Mouse (Mus musculus) macrophage (primary cell): ENCODE results near the gene Ints3. TPM values are rescaled to one million over a fixed set of nuclear protein-coding genes. Genes with fewer than 3 reads are reported as not detected.
"Not testable (repeated sequence)": the region's sequence is repeated elsewhere in the genome, so short reads cannot be mapped to it uniquely, and the experiment has no call there.

Experiments
- H3K27ac ChIP-seq: fragments of 350-480 bp; formaldehyde crosslinking; 2 replicates; pipeline ENCODE4 v1.9.0; 2021
- H3K36me3 ChIP-seq: fragments of 350-480 bp; formaldehyde crosslinking; 2 replicates; pipeline ENCODE4 v1.9.0; 2021; ENCODE audit errors: inconsistent target
- H3K4me3 ChIP-seq: fragments of 350-480 bp; formaldehyde crosslinking; 2 replicates; pipeline ENCODE4 v1.9.0; 2021; ENCODE audit errors: inconsistent target
- H3K79me2 ChIP-seq: fragments of 350-480 bp; formaldehyde crosslinking; 2 replicates; pipeline ENCODE4 v1.9.0; 2021; ENCODE audit errors: inconsistent target
- WGBS: methylation state at CpG from one replicate; pipeline ENCODE4 v1.1.7; 2026; ENCODE audit warnings: inconsistent platforms; ENCODE audit not compliant: missing documents; 5-methylcytosine and 5-hydroxymethylcytosine counted together
- polyA plus RNA-seq: library from polyadenylated mRNA; stranded (reverse); fragments of 250-400 nt; gene quantifications from 3 replicates; pipeline ENCODE4 v1.2.4, GENCODE M21; 2018; ENCODE audit warnings: inconsistent platforms

The Ints3 gene
- polyA plus RNA-seq, 1 experiment from 2014 or later: 20.2 TPM

DNA sequence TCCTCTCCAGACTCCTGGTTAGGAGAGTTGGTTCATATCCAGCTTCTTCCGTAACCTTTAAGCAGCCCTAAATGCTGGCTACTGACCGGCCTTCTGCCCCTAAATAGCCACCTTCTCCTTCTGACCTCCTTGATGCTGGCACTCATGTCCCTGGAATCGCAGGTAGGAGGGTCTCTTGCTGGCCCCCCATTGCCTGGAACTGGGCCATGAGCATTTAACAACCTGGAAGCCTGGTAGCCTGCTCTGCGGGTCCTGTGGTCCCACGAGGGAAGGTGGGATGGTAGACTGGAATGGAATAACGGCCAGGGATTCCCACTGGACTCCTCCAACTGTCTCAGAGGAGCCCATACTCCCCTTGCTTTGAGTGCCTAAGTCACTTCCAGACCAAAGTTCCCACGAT, 61.6 kb downstream of the Ints3 start:
- WGBS: 83% methylated on average over 7 of the region's 7 CpGs
- no peaks in the 10 kb centered on the region for H3K79me2 ChIP-seq
- H3K4me3 ChIP-seq: no peak overlapping the region

DNA sequence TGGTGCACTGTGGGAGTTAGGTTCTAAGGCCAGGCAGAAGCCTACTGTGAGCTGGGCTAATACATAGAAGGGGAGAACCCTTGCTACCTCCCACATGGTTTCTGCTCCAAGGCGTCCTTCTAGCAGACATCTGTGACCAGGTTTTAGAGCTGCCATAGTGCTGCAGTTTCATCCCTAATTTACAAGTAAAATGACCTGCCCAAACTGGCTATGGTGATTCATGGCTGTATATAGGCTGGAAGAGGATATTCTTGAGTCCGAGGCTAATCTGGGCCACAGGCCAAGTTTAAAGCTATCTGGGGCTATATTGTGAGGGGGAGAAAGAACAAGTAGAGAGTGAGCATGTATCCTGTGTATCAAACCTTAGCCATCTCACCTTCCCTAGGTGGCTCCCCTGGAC, 64.4 kb downstream of the Ints3 start:
- H3K36me3 ChIP-seq: no peaks in the 10 kb centered on the region
- H3K4me3 ChIP-seq: no peak overlapping the region
- H3K27ac ChIP-seq: no peak overlapping the region
- no peaks in the 10 kb centered on the region for H3K79me2 ChIP-seq
- WGBS: 69% methylated on average over 2 of the region's 2 CpGs

More for the DNA sequence above, 61.6 kb downstream of the Ints3 start:
- H3K36me3 ChIP-seq: no peaks in the 10 kb centered on the region
- no peak overlapping the region for H3K27ac ChIP-seq

- 97% methylated on average over 5 of the region's 5 CpGs for WGBS
- no peak overlapping the region for H3K4me3 ChIP-seq
Measured at GRCm38 (mm10) chr3:90367001-90367632, 66.3 kb downstream of the Ints3 start.

GRCm38 (mm10) chr3:90362346-90362745, 71.1 kb downstream of the Ints3 start:
- Histone ChIP-seq H3K36me3 (peaks cover 7% of the 10 kb centered on the region), H3K27ac (no peak overlapping the region), H3K79me2 (no peaks in the 10 kb centered on the region), H3K4me3 (no peak overlapping the region)
- 27% methylated on average over 2 of the region's 2 CpGs for WGBS

More at GRCm38 (mm10) chr3:90367001-90367632, 66.3 kb downstream of the Ints3 start:
- no peaks in the 10 kb centered on the region for H3K79me2 ChIP-seq
- H3K27ac ChIP-seq: no peak overlapping the region
- no peaks in the 10 kb centered on the region for H3K36me3 ChIP-seq

DNA sequence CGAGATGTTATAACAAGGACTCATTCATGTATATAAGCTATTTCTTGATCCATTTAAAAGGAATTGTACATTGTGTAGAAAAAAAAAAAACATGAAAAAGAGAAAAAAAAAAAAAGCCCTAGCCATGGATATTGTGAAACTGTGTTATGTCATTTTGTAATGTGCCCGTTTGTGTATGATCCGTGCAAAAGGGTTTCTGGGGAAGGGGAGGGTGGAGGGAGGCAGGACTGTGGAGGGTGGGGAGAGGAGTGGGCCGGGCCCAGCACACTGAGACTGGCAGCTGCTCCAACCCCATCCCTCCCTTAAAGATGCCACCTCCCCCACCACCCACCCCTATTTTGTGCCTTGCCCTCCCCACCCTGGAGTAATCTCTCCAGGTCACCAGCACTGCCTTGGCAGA, 71.9 kb downstream of the Ints3 start:
- no peak overlapping the region for H3K4me3 ChIP-seq
- no peaks in the 10 kb centered on the region for H3K79me2 ChIP-seq
- peaks cover 16% of the 10 kb centered on the region for H3K36me3 ChIP-seq
- H3K27ac ChIP-seq: no peak overlapping the region
- 33% methylated on average over 4 of the region's 4 CpGs for WGBS

DNA sequence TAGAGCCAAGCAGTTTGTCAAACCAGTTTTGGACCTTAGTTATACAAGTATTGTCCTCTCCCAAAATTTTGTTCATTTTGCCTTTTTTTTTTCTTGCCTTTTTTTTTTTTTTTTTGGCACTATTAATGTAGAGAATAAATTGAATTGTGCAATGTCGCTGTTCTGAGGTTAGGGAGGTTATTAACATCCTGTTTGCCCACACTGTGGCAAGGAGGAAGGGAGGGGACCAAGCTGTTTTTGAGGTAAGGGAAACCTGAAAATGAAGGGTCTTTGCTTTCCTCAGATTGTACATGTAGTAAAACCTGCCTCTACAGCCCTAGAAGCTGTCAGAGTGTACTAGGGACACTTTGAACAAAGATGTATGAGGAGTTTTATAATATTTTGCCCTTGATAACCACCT, 74.2 kb downstream of the Ints3 start:
- peaks cover 38% of the 10 kb centered on the region for H3K36me3 ChIP-seq
- WGBS: 13% methylated on average over 1 of the region's 1 CpGs
- no peaks in the 10 kb centered on the region for H3K79me2 ChIP-seq
- H3K4me3 ChIP-seq: no peak overlapping the region
- H3K27ac ChIP-seq: no peak overlapping the region

DNA sequence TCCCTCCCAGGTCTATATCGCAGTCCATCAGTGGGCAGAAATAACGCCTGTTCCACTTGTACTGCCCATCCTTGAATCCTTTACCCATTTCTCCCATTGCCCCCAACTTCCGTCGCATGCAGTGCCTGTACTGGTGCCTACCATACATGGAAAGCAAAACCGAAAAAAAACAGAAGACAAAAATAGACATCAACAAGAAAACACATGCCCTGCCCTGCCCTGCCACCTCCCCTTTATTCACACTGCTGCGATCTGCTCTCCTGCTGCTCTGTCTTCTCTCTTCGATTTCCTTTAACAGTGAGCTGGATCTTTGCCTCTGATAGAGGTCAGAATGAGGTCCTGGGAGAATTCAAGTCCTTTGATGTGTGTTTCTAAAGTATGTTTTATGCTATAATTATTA, 75.5 kb downstream of the Ints3 start:
- 85% methylated on average over 7 of the region's 7 CpGs for WGBS
- H3K36me3 ChIP-seq: peaks cover 51% of the 10 kb centered on the region
- H3K79me2 ChIP-seq: no peaks in the 10 kb centered on the region
- H3K4me3 ChIP-seq: no peak overlapping the region
- H3K27ac ChIP-seq: no peak overlapping the region

DNA sequence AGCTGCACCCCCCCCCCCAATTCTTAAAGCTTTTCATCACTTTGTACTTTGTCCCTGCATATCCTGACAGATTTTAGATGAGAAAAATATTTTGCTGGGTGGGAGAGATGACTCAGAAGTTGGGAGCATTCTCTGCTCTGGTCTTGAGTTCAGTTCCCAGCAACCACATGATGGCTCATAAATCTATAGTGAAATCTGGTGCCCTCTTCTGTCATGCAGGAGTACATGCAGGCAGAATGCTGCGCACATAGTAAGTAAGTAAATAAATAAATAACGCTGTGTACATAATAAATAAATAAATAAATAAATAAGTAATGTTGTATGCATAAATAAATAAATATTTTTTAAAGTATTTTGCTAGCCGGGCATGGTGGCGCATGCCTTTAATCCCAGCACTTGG, 85.6 kb downstream of the Ints3 start:
- 100% methylated on average over 2 of the region's 4 CpGs for WGBS
- no peak overlapping the region for H3K27ac ChIP-seq
- H3K79me2 ChIP-seq: peaks cover 39% of the 10 kb centered on the region; the same call in 1 of the 2 replicates
- no peak overlapping the region for H3K4me3 ChIP-seq
- peaks cover 38% of the 10 kb centered on the region for H3K36me3 ChIP-seq

DNA sequence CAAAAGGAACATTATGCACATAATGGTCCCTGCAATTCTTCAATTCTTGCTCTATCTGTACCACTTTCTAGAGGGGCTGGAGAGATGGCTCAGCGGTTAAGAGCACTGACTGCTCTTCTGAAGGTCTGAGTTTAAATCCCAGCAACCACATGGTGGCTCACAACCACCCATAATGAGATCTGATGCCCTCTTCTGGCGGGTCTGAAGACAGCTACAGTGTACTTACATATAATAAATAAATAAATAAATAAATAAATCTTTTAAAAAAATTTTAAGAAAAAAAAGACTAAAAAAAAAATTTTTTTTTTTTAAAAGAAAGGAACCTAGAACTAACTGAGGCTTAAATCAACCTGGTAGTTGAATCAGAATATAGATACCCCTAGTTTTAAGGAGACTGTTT, 90.6 kb downstream of the Ints3 start:
- not testable (repeated sequence) for H3K4me3 ChIP-seq, H3K27ac ChIP-seq
- Histone ChIP-seq H3K79me2 (peaks cover 86% of the 10 kb centered on the region), H3K36me3 (peaks cover 14% of the 10 kb centered on the region)
- WGBS: 100% methylated on average over 1 of the region's 2 CpGs

Other genes starting within 250 kb of the Ints3 start
- 1,141 to 3,573 TPM (median 2,291 TPM) in 3 replicates for gene Rps27, start 220.0 kb downstream of the Ints3 start, polyA plus RNA-seq
- gene Rab13, start 219.9 kb downstream of the Ints3 start, polyA plus RNA-seq: 11.7 to 20.8 TPM (median 17.5 TPM) in 3 replicates
- gene Jtb, start 202.0 kb downstream of the Ints3 start, polyA plus RNA-seq: 41.1 to 83.2 TPM (median 71.3 TPM) in 3 replicates
- 0.79 to 1.2 TPM (median 1.2 TPM) in 3 replicates for gene Creb3l4, start 190.1 kb downstream of the Ints3 start, polyA plus RNA-seq
- 169 to 236 TPM (median 174 TPM) in 3 replicates for gene Slc39a1, start 185.4 kb downstream of the Ints3 start, polyA plus RNA-seq
- 15.7 to 39.3 TPM (median 26.5 TPM) in 3 replicates for gene Crtc2, start 179.5 kb downstream of the Ints3 start, polyA plus RNA-seq
- gene Dennd4b, start 168.4 kb downstream of the Ints3 start, polyA plus RNA-seq: 25.4 to 40.1 TPM (median 34.8 TPM) in 3 replicates
- 14.7 to 25.3 TPM (median 17.8 TPM) in 3 replicates for gene Gatad2b, start 140.4 kb downstream of the Ints3 start, polyA plus RNA-seq
- gene Slc27a3, start 43.7 kb downstream of the Ints3 start, polyA plus RNA-seq: 0.09 to 0.76 TPM (median 0.25 TPM) in 3 replicates
- 0.35 to 1.1 TPM (median 0.40 TPM) in 3 replicates for gene Npr1, start 32.2 kb upstream of the Ints3 start, polyA plus RNA-seq
- 17.9 to 39.5 TPM (median 31.2 TPM) in 3 replicates for gene Ilf2, start 42.5 kb upstream of the Ints3 start, polyA plus RNA-seq
- gene Snapin, start 57.4 kb upstream of the Ints3 start, polyA plus RNA-seq: 56.7 to 92.3 TPM (median 76.9 TPM) in 3 replicates
- gene Chtop, start 75.9 kb upstream of the Ints3 start, polyA plus RNA-seq: 50.7 to 64.7 TPM (median 57.9 TPM) in 3 replicates
- 229 to 857 TPM (median 718 TPM) in 3 replicates for gene S100a1, start 80.8 kb upstream of the Ints3 start, polyA plus RNA-seq
- 61.0 to 85.4 TPM (median 63.2 TPM) in 3 replicates for gene S100a13, start 80.8 kb upstream of the Ints3 start, polyA plus RNA-seq
- gene S100a14, start 93.2 kb upstream of the Ints3 start, polyA plus RNA-seq: not detected in 3 replicates
- gene S100a16, start 103.6 kb upstream of the Ints3 start, polyA plus RNA-seq: not detected in 3 replicates
- not detected in 3 replicates for gene S100a3, start 127.0 kb upstream of the Ints3 start, polyA plus RNA-seq
- not detected in 3 replicates for gene S100a2, start 156.6 kb upstream of the Ints3 start, polyA plus RNA-seq
- gene Gm42674, start 168.3 kb upstream of the Ints3 start, polyA plus RNA-seq: not detected in 3 replicates
- gene S100a4, start 170.1 kb upstream of the Ints3 start, polyA plus RNA-seq: 174 to 303 TPM (median 196 TPM) in 3 replicates
- gene S100a5, start 174.9 kb upstream of the Ints3 start, polyA plus RNA-seq: not detected in 3 replicates
- gene S100a6, start 179.3 kb upstream of the Ints3 start, polyA plus RNA-seq: 41.2 to 308 TPM (median 103 TPM) in 3 replicates
- gene S100a7a, start 220.4 kb upstream of the Ints3 start, polyA plus RNA-seq: not detected in 3 replicates
- 14.4 to 117 TPM (median 83.6 TPM) in 3 replicates for gene S100a8, start 235.4 kb upstream of the Ints3 start, polyA plus RNA-seq